Mouse (Mus musculus): ENCODE data around the gene Ndrg3. TPM values are rescaled to one million over a fixed set of nuclear protein-coding genes. Genes with fewer than 3 reads are reported as not detected.

The Ndrg3 gene
- total RNA-seq, 2 experiments from 2014 or later = 22.7 to 28.2 TPM

Other genes with a start within 250 kb of the Ndrg3 start
- gene Myl9, start 216.6 kb downstream of the Ndrg3 start, total RNA-seq (2021) = 10 to 100 TPM; 63.4 to 81.7 TPM
- under 1 TPM; 0.46 to 0.86 TPM for gene Tgif2, start 152.0 kb downstream of the Ndrg3 start, total RNA-seq (2021)
- gene 4930518I15Rik, start 134.1 kb downstream of the Ndrg3 start, total RNA-seq (2021) = under 1 TPM; 0.33 to 0.99 TPM
- gene Rab5if, start 128.9 kb downstream of the Ndrg3 start, total RNA-seq (2021) = 10 to 100 TPM; 86.8 to 87.6 TPM
- not detected for gene Sla2, start 104.9 kb downstream of the Ndrg3 start, total RNA-seq (2021)
- gene Dsn1, start 15.1 kb upstream of the Ndrg3 start, total RNA-seq (2021) = 1 to 10 TPM; 1.2 to 1.9 TPM
- 1 to 10 TPM; 4.5 to 5.0 TPM for gene Soga1, start 87.2 kb upstream of the Ndrg3 start, total RNA-seq (2021)
- gene Tldc2, start 95.0 kb upstream of the Ndrg3 start, total RNA-seq (2021) = not detected
- 10 to 100 TPM; 12.0 to 14.5 TPM for gene Samhd1, start 143.2 kb upstream of the Ndrg3 start, total RNA-seq (2021)
- 1 to 10 TPM; 1.4 to 2.3 TPM for gene Rbl1, start 212.5 kb upstream of the Ndrg3 start, total RNA-seq (2021)